Mouse (Mus musculus) CH12.LX (cell line): ENCODE measurements at regions not wholly inside any gene's neighbourhood (a gene's known extent, or its start where the extent isn't known, plus 50 kb on each side); places are given as distances from the start of the nearest gene placed in this dataset.

ENCODE experiments used
- DNase-seq: peaks from one replicate; pipeline ENCODE4 v3.0.0-alpha.2; 2013; ENCODE audit errors: extremely low read depth
- H3K27ac ChIP-seq: 2 replicates; pipeline ENCODE4 v1.5.1; 2012; ENCODE audit warnings: low read depth, mild to moderate bottlenecking, control low read depth, moderate library complexity; ENCODE audit not compliant: insufficient read depth
- H3K27me3 ChIP-seq: replicated peaks from 2 replicates; pipeline ENCODE3; 2012; ENCODE audit warnings: inconsistent platforms
- H3K36me3 ChIP-seq, 2 experiments: replicated peaks in 1 of 2; 2 replicates each; pipeline versions ENCODE3 to v1.6.1; 2012; ENCODE audit warnings: inconsistent platforms in 1 of 2, low read length in 1 of 2, mild to moderate bottlenecking in 1 of 2, mixed read lengths in 1 of 2, moderate library complexity in 1 of 2; ENCODE audit not compliant: control insufficient read depth in 1 of 2, insufficient read depth in 1 of 2
- H3K4me1 ChIP-seq, 2 experiments: 2 replicates each; pipeline ENCODE4 v1.6.1; 2012; ENCODE audit warnings: inconsistent platforms in 1 of 2, moderate library complexity in 1 of 2; ENCODE audit not compliant: insufficient read depth in 2 of 2, control insufficient read depth in 1 of 2
- H3K4me2 ChIP-seq: 2 replicates; pipeline ENCODE4 v1.6.1; 2012; ENCODE audit warnings: low read depth, mild to moderate bottlenecking, control low read depth; ENCODE audit not compliant: poor library complexity, insufficient read depth, severe bottlenecking
- H3K4me3 ChIP-seq, 3 experiments: fragments of 150-350 bp in 1 of 3; sonication (generic) in 1 of 3; replicated peaks in 1 of 3; 2 replicates each; pipeline versions ENCODE3 to v1.5.1; 2011 to 2012; ENCODE audit warnings: low read depth in 2 of 3, low read length in 2 of 3, mild to moderate bottlenecking in 2 of 3, moderate library complexity in 2 of 3, control low read depth in 1 of 3, improper control_type of control experiment in 1 of 3, inconsistent platforms in 1 of 3, mixed read lengths in 1 of 3; ENCODE audit not compliant: poor library complexity in 1 of 3
- H3K79me2 ChIP-seq: replicated peaks from 2 replicates; pipeline ENCODE4 v1.6.1; 2012; ENCODE audit warnings: mild to moderate bottlenecking, moderate library complexity; ENCODE audit not compliant: control insufficient read depth, poor library complexity, insufficient read depth, severe bottlenecking; ENCODE audit errors: extremely low read depth
- H3K9ac ChIP-seq: 2 replicates; pipeline ENCODE4 v1.6.1; 2012; ENCODE audit warnings: low read depth, mild to moderate bottlenecking, control low read depth, moderate library complexity; ENCODE audit not compliant: insufficient read depth
- H3K9me3 ChIP-seq: replicated peaks from 2 replicates; pipeline ENCODE3; 2012; ENCODE audit warnings: low read length, inconsistent platforms, mixed read lengths
- CHD1 ChIP-seq: IDR thresholded peaks from 2 replicates; pipeline ENCODE4 v1.6.1; 2012; ENCODE audit warnings: low read depth, low read length, improper control_type of control experiment, inconsistent platforms
- CHD2 ChIP-seq: IDR thresholded peaks from 2 replicates; pipeline ENCODE4 v1.6.1; 2011; ENCODE audit warnings: low read length, improper control_type of control experiment
- E2F4 ChIP-seq: IDR thresholded peaks from 2 replicates; pipeline ENCODE4 v1.6.1; 2011; ENCODE audit warnings: low read depth, low read length, improper control_type of control experiment; ENCODE audit not compliant: insufficient replicate concordance
- ELF1 ChIP-seq: IDR thresholded peaks from 2 replicates; pipeline ENCODE4 v1.6.1; 2014; ENCODE audit warnings: low read depth, mild to moderate bottlenecking, inconsistent platforms, low read length, improper control_type of control experiment
- EP300 ChIP-seq: IDR thresholded peaks from 2 replicates; pipeline ENCODE4 v1.6.1; 2011; ENCODE audit warnings: low read length, improper control_type of control experiment
- ETS1 ChIP-seq: conservative IDR thresholded peaks from 2 replicates; pipeline ENCODE4 v1.6.1; 2012; ENCODE audit warnings: low read depth, mild to moderate bottlenecking, inconsistent platforms, low read length, improper control_type of control experiment, moderate library complexity
- GABPA ChIP-seq: IDR thresholded peaks from 2 replicates; pipeline ENCODE4 v1.6.1; 2012; ENCODE audit warnings: low read depth, low read length, improper control_type of control experiment, inconsistent platforms; ENCODE audit not compliant: insufficient replicate concordance
- JUND ChIP-seq: conservative IDR thresholded peaks from 2 replicates; pipeline ENCODE4 v1.6.1; 2011; ENCODE audit warnings: low read depth, low read length, improper control_type of control experiment
- KAT2A ChIP-seq: IDR thresholded peaks from 2 replicates; pipeline ENCODE4 v1.6.1; 2012; ENCODE audit warnings: low read length, improper control_type of control experiment, inconsistent platforms; ENCODE audit not compliant: insufficient replicate concordance
- MAFK ChIP-seq: IDR thresholded peaks from 2 replicates; pipeline ENCODE4 v1.6.1; 2011; ENCODE audit warnings: low read length, improper control_type of control experiment; ENCODE audit not compliant: insufficient replicate concordance
- MAX ChIP-seq: IDR thresholded peaks from 2 replicates; pipeline ENCODE4 v1.6.1; 2011; ENCODE audit warnings: low read length, improper control_type of control experiment
- MEF2A ChIP-seq: IDR thresholded peaks from 2 replicates; pipeline ENCODE4 v1.6.1; 2014; ENCODE audit warnings: low read depth, mild to moderate bottlenecking, inconsistent platforms, low read length, improper control_type of control experiment, borderline replicate concordance
- POLR2AphosphoS2 ChIP-seq: IDR thresholded peaks from 2 replicates; pipeline ENCODE4 v1.6.1; 2011; ENCODE audit warnings: low read depth, low read length, improper control_type of control experiment
- RCOR1 ChIP-seq: conservative IDR thresholded peaks from 2 replicates; pipeline ENCODE4 v1.6.1; 2012; ENCODE audit warnings: low read depth, mild to moderate bottlenecking, inconsistent platforms, low read length, improper control_type of control experiment
- SMC3 ChIP-seq: IDR thresholded peaks from 2 replicates; pipeline ENCODE4 v1.6.1; 2011; ENCODE audit warnings: low read depth, low read length, improper control_type of control experiment
- TBP ChIP-seq: conservative IDR thresholded peaks from 2 replicates; pipeline ENCODE4 v1.6.1; 2011; ENCODE audit warnings: low read depth, low read length, improper control_type of control experiment
- UBTF ChIP-seq: IDR thresholded peaks from 2 replicates; pipeline ENCODE4 v1.6.1; 2012; ENCODE audit warnings: low read depth, mild to moderate bottlenecking, inconsistent platforms, low read length, improper control_type of control experiment, moderate library complexity
- USF2 ChIP-seq: conservative IDR thresholded peaks from 2 replicates; pipeline ENCODE4 v1.6.1; 2011; ENCODE audit warnings: low read depth, low read length, improper control_type of control experiment
- ZC3H11A ChIP-seq: IDR thresholded peaks from 2 replicates; pipeline ENCODE4 v1.6.1; 2012; ENCODE audit warnings: low read depth, mild to moderate bottlenecking, inconsistent platforms, low read length, improper control_type of control experiment
- ZMIZ1 ChIP-seq: IDR thresholded peaks from 2 replicates; pipeline ENCODE4 v1.6.1; 2012; ENCODE audit warnings: low read depth, mild to moderate bottlenecking, inconsistent platforms, low read length, improper control_type of control experiment
- ZNF384 ChIP-seq: IDR thresholded peaks from 2 replicates; pipeline ENCODE4 v1.6.1; 2012; ENCODE audit warnings: low read depth, low read length, improper control_type of control experiment, inconsistent platforms
- dilution Hi-C: fragments of 300-500 bp; cut with MboI; formaldehyde crosslinking; loops from 2 replicates; pipeline ENCODE4 v1.14.3; 2020; ENCODE audit warnings: low sequenced_read_pairs; ENCODE audit not compliant: extremely low pct_unique_long_range_greater_than_20kb, extremely low pct_ligation_motif_present
- in situ Hi-C: fragments of 300-500 bp; cut with MboI; formaldehyde crosslinking; loops from 3 replicates; pipeline ENCODE4 v1.14.3; 2019; ENCODE audit warnings: low sequenced_read_pairs, low pct_ligation_motif_present, low pct_unique_long_range_greater_than_20kb, mixed read lengths

GRCm38 (mm10) chr11:9995356-9995755 is 803.6 kb downstream of the Abca13 start:
- Histone ChIP-seq H3K36me3 (no peaks in the 10 kb centered on the region), H3K4me2 (no peak overlapping the region), H3K27me3 (no peaks in the 10 kb centered on the region), H3K9me3 (peaks cover 69% of the 10 kb centered on the region), H3K27ac (no peak overlapping the region), H3K9ac (no peak overlapping the region), H3K79me2 (no peaks in the 10 kb centered on the region), H3K4me3 (no peak overlapping the region), H3K4me1 (no peaks in the 10 kb centered on the region)
- TF ChIP-seq POLR2AphosphoS2 = no peak
- no peak for TF ChIP-seq USF2
- no peak for TF ChIP-seq MAFK
- no peak for TF ChIP-seq SMC3
- no peak for TF ChIP-seq MAX
- TF ChIP-seq CHD2 = no peak
- no peak for TF ChIP-seq JUND
- no peak for TF ChIP-seq CHD1
- TF ChIP-seq ZNF384 = no peak
- no peak for TF ChIP-seq ZMIZ1
- no peak for TF ChIP-seq ELF1
- TF ChIP-seq TBP = no peak
- TF ChIP-seq KAT2A = no peak
- no peak for TF ChIP-seq ZC3H11A
- TF ChIP-seq E2F4 = no peak
- no peak for TF ChIP-seq EP300
- no peak for TF ChIP-seq UBTF
- no peak for TF ChIP-seq MEF2A
- no peak for DNase-seq
- in situ Hi-C loops = no loop called here
- dilution Hi-C loops = no loop called here

GRCm38 (mm10) chr11:9997532-9998138 is 805.9 kb downstream of the Abca13 start:
- H3K9ac ChIP-seq = no peak overlapping the region
- dilution Hi-C loops (no loop called here), in situ Hi-C loops (no loop called here)
- H3K36me3 ChIP-seq = no peaks in the 10 kb centered on the region
- H3K4me3 ChIP-seq = no peak overlapping the region
- DNase-seq = no peak
- no peak overlapping the region for H3K27ac ChIP-seq
- no peak overlapping the region for H3K4me2 ChIP-seq
- no peaks in the 10 kb centered on the region for H3K4me1 ChIP-seq
- no peaks in the 10 kb centered on the region for H3K79me2 ChIP-seq
- H3K27me3 ChIP-seq = no peaks in the 10 kb centered on the region
- peaks cover 63% of the 10 kb centered on the region for H3K9me3 ChIP-seq
- TF ChIP-seq ETS1 (no peak), GABPA (no peak), KAT2A (no peak), RCOR1 (no peak)
- TF ChIP-seq, all 38 proteins: peak for 0
